Mouse (Mus musculus): ENCODE results near the gene Aldh3a1. TPM values are rescaled to one million over a fixed set of nuclear protein-coding genes. Genes with fewer than 3 reads are reported as not detected.

Aldh3a1 gene
- polyA plus RNA-seq (2015; fragmentation: Nextera tagmentation; extraction: Ambion mirVana), result 3.4 and 3.9 TPM in 2 replicates

- WGBS, result 46% methylated on average over 10 of the region's 10 CpGs
- no peak within 1 kb of the TSS for H3K9ac ChIP-seq (ENCODE audit: low read length)
- H3K9me3 ChIP-seq (ENCODE audit: control insufficient read depth, low read length), result no peaks in the 10 kb centered on the region
- TF ChIP-seq CTCF (IDR thresholded peaks at IDR 0.05; ENCODE audit: low read depth) (no peak), EP300 (optimal IDR thresholded peaks at IDR 0.05) (no peak)
- no peaks in the 10 kb centered on the region for H3K27me3 ChIP-seq (ENCODE audit: control insufficient read depth, insufficient read depth, low read length)
- no peak within 1 kb of the TSS for H3K27ac ChIP-seq (replicated peaks)
- peak; percentile 48 for DNase-seq (ENCODE audit: low spot score)
- no peak within 1 kb of the TSS for H3K4me3 ChIP-seq (ENCODE audit: low read depth, low read length)
- ATAC-seq (ENCODE audit: low FRiP score, low TSS enrichment), result peak; percentile 79
- H3K36me3 ChIP-seq (ENCODE audit: control insufficient read depth, insufficient read depth, low read length), result no peaks in the 10 kb centered on the region
- H3K4me2 ChIP-seq (replicated peaks; ENCODE audit: low read depth), result no peak within 1 kb of the TSS
- no peaks in the 10 kb centered on the region for H3K4me1 ChIP-seq (replicated peaks; ENCODE audit: control insufficient read depth, insufficient read depth)
Observed at GRCm38 (mm10) chr11:61207487-61208246, at the start of gene Aldh3a1. Aldh3a1 (plus strand) TSS chr11:61207537.

GRCm38 (mm10) chr11:61158141-61158540 lies 49.2 kb upstream of the Aldh3a1 start:
- no peak for ATAC-seq (ENCODE audit: low FRiP score, low TSS enrichment)
- H3K9ac ChIP-seq (ENCODE audit: low read length), result no peak overlapping the region
- no peak overlapping the region for H3K4me2 ChIP-seq (replicated peaks; ENCODE audit: low read depth)
- H3K27me3 ChIP-seq (ENCODE audit: control insufficient read depth, insufficient read depth, low read length), result no peaks in the 10 kb centered on the region
- H3K4me1 ChIP-seq (replicated peaks; ENCODE audit: control insufficient read depth, insufficient read depth), result no peaks in the 10 kb centered on the region
- no peaks in the 10 kb centered on the region for H3K9me3 ChIP-seq (ENCODE audit: control insufficient read depth, low read length)
- 77% methylated on average over 3 of the region's 3 CpGs for WGBS
- DNase-seq (ENCODE audit: low spot score), result no peak
- H3K36me3 ChIP-seq (ENCODE audit: control insufficient read depth, insufficient read depth, low read length), result peaks cover 75% of the 10 kb centered on the region
- no peak overlapping the region for H3K4me3 ChIP-seq (ENCODE audit: low read depth, low read length)
- no peak overlapping the region for H3K27ac ChIP-seq (replicated peaks)
- TF ChIP-seq CTCF (IDR thresholded peaks at IDR 0.05; ENCODE audit: low read depth), result no peak
- no peak for TF ChIP-seq EP300 (optimal IDR thresholded peaks at IDR 0.05)

GRCm38 (mm10) chr11:61159796-61160732 lies 47.3 kb upstream of the Aldh3a1 start:
- TF ChIP-seq CTCF (IDR thresholded peaks at IDR 0.05; ENCODE audit: low read depth), result no peak
- TF ChIP-seq EP300 (optimal IDR thresholded peaks at IDR 0.05), result no peak
- H3K36me3 ChIP-seq (ENCODE audit: control insufficient read depth, insufficient read depth, low read length), result peaks cover 75% of the 10 kb centered on the region
- no peak overlapping the region for H3K4me2 ChIP-seq (replicated peaks; ENCODE audit: low read depth)
- WGBS, result 72% methylated on average over 11 of the region's 11 CpGs
- H3K9ac ChIP-seq (ENCODE audit: low read length), result no peak overlapping the region
- DNase-seq (ENCODE audit: low spot score) (no peak), ATAC-seq (ENCODE audit: low FRiP score, low TSS enrichment) (no peak)
- no peaks in the 10 kb centered on the region for H3K4me1 ChIP-seq (replicated peaks; ENCODE audit: control insufficient read depth, insufficient read depth)
- no peaks in the 10 kb centered on the region for H3K27me3 ChIP-seq (ENCODE audit: control insufficient read depth, insufficient read depth, low read length)
- H3K9me3 ChIP-seq (ENCODE audit: control insufficient read depth, low read length), result no peaks in the 10 kb centered on the region
- H3K27ac ChIP-seq (replicated peaks), result no peak overlapping the region
- H3K4me3 ChIP-seq (ENCODE audit: low read depth, low read length), result no peak overlapping the region

GRCm38 (mm10) chr11:61161121-61161520 lies 46.2 kb upstream of the Aldh3a1 start:
- no peaks in the 10 kb centered on the region for H3K27me3 ChIP-seq (ENCODE audit: control insufficient read depth, insufficient read depth, low read length)
- no peak overlapping the region for H3K27ac ChIP-seq (replicated peaks)
- peaks cover 70% of the 10 kb centered on the region for H3K36me3 ChIP-seq (ENCODE audit: control insufficient read depth, insufficient read depth, low read length)
- DNase-seq (ENCODE audit: low spot score) (no peak), ATAC-seq (ENCODE audit: low FRiP score, low TSS enrichment) (no peak)
- H3K9ac ChIP-seq (ENCODE audit: low read length), result no peak overlapping the region
- 92% methylated on average over 13 of the region's 13 CpGs for WGBS
- no peak overlapping the region for H3K4me2 ChIP-seq (replicated peaks; ENCODE audit: low read depth)
- H3K4me1 ChIP-seq (replicated peaks; ENCODE audit: control insufficient read depth, insufficient read depth), result no peaks in the 10 kb centered on the region
- TF ChIP-seq EP300 (optimal IDR thresholded peaks at IDR 0.05), result no peak
- no peak for TF ChIP-seq CTCF (IDR thresholded peaks at IDR 0.05; ENCODE audit: low read depth)
- H3K9me3 ChIP-seq (ENCODE audit: control insufficient read depth, low read length), result no peaks in the 10 kb centered on the region
- H3K4me3 ChIP-seq (ENCODE audit: low read depth, low read length), result no peak overlapping the region

- ATAC-seq (ENCODE audit: low FRiP score, low TSS enrichment) (no peak), DNase-seq (ENCODE audit: low spot score) (no peak)
- no peaks in the 10 kb centered on the region for H3K27me3 ChIP-seq (ENCODE audit: control insufficient read depth, insufficient read depth, low read length)
- H3K36me3 ChIP-seq (ENCODE audit: control insufficient read depth, insufficient read depth, low read length), result peaks cover 68% of the 10 kb centered on the region
- H3K4me2 ChIP-seq (replicated peaks; ENCODE audit: low read depth), result no peak overlapping the region
- no peaks in the 10 kb centered on the region for H3K4me1 ChIP-seq (replicated peaks; ENCODE audit: control insufficient read depth, insufficient read depth)
- 96% methylated on average over 14 of the region's 14 CpGs for WGBS
- no peaks in the 10 kb centered on the region for H3K9me3 ChIP-seq (ENCODE audit: control insufficient read depth, low read length)
- H3K9ac ChIP-seq (ENCODE audit: low read length), result no peak overlapping the region
- H3K4me3 ChIP-seq (ENCODE audit: low read depth, low read length), result no peak overlapping the region
- no peak for TF ChIP-seq EP300 (optimal IDR thresholded peaks at IDR 0.05)
- no peak for TF ChIP-seq CTCF (IDR thresholded peaks at IDR 0.05; ENCODE audit: low read depth)
- no peak overlapping the region for H3K27ac ChIP-seq (replicated peaks)
Observed at GRCm38 (mm10) chr11:61162776-61163175, 44.6 kb upstream of the Aldh3a1 start.
